Mouse (Mus musculus) thymus, postnatal 36 days (tissue): ENCODE measurements around the gene Ankrd11.

Experiments
- DNase-seq, 2 experiments: peaks; one replicate each; pipeline ENCODE4 v3.0.0; 2022; ENCODE audit warnings: mixed read lengths in 2 of 2

Ankrd11 gene

DNA sequence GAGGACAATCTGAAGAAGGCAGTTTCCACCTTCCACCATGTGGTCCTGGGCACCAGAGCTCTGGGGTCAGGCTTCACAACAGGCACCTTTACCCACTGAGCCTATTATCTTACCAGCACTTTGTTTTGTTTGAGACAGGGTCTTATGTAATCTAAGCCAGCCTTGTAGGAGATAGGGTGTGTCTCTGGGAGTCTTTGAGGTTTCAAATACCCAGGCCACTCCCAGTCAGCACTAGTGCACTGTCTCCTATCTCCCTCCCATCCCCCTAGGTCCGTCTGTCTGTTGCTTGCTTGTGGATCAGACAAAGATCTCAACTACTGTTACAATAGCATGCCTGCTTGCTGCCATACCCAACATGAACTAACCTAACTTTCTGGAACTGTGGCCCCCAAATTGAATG lies 81.1 kb downstream of the Ankrd11 start:
- DNase-seq = no peak

DNA sequence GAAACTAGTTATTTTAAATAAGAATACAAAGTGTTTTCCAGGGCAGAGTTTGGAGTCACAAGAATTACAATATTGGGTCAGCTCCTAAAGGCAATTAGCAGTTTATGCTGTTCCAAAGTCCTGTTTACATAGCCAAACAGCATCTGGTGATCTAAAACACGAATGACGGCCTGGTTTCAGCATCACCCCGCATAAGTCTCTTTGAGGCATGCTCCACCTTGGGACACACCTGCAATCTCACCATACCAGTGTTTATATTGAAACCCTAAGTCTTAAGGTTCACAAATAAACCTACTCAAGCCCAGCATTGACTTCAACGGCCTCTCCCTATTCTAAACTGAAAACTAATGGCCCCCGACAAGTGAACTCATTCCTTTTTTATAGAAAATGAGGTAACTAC lies 81.8 kb downstream of the Ankrd11 start:
- DNase-seq = no peak

DNA sequence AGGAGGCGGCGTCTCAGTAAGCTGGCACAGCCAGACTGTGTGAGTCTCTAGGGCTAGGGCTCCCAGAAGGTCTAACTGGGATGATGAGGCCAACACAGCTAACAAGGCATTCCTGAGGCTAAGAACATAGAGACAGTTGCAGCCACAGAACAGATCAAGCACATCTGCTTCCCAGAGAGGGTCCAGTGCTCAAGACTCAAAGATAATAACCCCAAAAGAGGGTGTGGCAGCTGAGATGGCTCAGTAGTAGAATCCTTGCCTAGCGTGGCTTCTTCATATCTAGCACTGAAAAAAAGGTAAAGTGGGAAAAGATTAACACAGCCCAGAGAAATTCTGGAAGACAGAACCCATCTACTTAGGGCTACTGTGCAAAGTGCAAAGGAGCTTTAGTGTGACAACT lies 86.1 kb downstream of the Ankrd11 start:
- no peak for DNase-seq

DNA sequence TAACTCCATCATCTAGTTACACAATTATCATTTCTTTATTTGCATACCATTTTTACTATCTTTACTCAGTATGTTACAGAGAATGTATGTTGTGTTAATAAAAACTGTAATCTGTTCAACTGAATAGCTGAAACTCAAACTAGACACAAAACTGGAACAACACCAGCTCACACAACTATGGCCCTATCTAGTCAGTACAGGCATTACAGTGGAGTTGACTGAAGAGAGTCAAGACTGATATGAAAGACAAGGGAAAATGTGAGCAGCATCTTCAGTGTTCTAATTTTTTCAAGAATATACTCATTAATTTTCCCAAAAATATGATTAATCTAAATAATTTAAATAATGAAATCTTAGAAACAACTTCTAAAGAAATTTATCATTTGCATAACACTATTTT lies 86.9 kb downstream of the Ankrd11 start:
- no peak for DNase-seq

DNA sequence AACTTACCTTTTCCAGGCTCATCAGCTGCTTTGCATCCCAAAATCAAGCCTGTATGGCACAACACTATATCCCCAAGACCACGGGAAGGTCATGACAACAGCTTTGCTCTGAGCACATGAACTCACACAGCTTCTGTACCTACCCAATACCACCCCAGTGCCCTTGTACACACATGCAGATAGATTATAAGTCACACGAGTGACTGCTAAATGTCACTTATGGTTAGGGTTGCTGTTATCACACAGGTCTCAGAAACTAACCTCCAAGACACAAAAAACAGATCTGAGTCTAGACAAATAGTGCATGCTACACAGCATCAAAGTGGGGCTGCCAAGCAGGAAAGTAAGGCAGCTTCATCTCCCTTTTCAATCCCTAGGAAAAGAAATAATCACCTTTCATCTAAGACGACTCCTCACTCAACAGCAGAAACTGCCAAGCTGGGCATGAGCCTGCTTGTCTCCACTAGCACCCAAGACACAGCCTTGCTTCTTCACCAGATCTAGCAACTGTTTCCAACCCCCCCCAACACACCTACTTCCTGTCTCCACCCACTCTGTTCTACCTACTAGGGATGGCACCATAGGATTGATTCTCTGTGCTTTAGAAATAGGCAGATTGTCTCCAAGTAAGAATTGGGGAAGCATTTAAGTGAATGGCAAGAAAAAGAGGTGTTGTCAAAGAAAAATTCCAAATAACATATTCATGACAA lies 87.8 kb downstream of the Ankrd11 start:
- DNase-seq = peak; percentile 33 to 41

DNA sequence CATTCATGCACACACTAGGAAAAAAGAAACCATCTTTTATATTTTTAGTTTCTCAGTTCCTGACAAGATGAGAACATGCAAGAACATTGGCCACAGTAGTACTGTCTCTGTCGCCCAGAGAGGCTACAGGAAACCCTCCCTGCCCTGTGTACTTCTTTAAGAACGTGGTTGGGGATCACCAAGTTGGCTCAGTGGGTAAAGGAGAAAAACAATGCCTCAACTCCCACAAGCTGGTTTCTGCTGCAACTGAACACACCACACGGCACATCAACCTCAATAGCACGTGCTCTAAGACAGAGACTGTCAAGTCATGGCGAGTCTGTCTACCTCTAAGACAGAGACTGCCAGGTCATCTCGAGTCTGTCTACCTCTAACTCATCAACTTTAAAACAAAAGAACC lies 89.0 kb downstream of the Ankrd11 start:
- peak in 1 of 2 experiments; percentile 20 for DNase-seq

DNA sequence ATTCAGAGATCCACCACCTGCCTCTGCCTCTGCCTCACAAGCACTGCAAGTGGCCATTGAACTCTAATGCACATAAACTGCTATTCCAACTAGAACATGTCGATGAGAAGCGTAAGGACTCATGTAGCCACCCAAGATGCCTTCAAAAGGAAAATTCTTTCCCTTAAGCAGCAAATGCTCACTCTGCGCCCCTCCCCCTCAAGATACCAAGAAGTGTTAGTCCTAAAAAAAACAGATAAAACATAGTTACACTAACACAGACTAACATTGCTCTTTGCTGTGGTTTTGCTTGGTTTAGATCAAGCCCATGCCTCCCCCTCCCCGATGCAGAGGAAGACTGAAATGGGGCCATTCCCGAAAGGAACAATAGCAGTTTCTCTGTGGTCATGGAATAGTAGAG lies 90.6 kb downstream of the Ankrd11 start:
- peak; percentile 39 to 44 for DNase-seq

DNA sequence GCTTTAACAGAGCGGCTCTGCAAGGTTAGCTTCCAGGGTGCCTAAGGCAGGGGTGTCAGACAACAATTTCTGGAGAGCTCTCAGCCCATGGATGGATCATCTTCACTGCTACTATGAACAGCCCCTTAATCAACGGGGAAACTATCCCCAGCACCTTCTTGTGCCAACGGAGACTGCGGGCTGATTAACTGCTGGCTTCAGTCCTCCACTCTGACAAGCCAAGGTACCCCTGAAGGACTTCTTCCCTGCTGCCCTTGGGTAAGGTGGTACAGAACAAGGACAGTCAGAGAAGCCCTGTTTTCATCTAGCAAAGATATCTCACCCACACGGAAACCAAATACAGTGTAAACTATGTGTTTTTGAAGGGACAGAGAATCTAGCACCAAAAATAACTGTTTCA lies 92.4 kb downstream of the Ankrd11 start:
- no peak for DNase-seq

DNA sequence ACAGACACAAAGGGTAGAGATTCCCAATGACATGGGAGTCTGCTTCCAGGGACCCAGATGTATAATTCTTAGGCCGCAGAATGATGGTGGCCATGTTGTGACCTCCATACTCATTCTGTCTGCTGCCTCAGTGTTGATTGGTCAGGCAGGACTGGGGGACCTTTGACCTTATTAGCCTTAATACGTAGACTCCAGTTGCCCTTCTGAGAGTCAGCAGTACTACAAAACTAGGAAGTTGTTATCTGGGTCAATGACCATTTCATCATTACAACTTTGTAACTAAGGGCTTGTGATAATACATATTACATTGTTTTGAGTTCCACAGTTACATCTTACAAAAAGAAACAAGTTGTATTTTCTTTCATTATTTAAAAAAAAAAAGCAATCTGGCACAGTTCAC lies 96.3 kb downstream of the Ankrd11 start:
- no peak for DNase-seq

DNA sequence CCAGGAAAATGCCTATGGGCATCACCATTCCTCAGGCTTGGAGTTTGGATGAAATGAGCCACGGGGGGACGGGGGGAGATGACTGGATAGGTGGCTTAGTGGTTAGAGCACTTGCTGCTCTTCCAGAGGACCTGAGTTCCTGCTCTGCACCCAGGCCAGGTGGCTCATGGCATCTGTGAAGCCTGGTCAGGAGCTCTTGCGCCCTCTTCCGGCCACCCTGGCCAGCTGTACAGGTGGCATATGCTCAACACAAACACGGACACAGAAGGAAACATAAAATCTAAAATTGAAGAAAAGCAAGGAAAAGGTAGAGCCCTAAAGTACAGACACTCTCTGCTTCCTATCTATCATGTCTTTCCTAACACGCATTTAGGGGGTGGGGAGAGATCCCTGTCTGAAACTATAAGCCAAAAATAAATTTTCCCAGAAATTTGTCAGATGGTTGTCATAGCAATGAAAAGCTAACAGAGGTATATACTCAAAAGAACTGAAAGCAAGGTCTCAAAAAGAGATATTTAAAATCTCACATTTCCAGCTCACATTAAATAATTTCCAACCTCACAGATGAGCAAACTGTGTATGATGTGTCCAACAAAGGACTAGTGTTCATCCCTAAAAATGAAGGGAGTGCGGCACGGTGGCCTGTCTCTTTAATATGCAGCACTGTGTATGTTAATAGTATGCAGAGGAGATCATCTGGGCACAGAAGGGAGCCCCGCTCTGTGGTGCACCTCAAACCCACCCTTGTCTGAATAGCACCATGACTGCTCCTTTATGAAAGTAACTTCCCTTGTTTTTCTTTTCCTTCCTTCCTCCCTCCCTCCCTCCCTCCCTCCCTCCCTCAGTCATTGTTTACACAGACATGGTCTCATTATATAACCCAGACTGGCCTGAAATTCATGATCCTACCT lies 99.0 kb downstream of the Ankrd11 start:
- DNase-seq = peak; percentile 39 to 56

DNA sequence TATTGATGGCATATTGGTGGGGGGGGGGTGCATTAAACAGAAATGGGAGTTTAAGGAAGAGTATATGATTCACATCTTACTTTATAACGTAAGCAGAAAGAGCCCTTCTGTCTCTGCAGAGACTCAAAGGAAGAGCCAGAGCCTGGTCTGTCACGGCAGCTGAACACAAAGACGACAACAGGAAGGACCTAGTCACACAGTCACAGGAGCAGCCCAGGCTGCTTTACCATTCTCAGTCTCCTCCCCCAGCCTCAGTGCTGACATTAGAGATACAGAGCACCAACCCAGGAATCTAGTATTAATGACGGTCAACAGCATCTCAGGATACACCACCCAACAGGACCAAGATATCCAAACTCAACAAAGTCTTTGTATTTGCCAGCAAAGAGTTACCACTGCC lies 103.5 kb downstream of the Ankrd11 start:
- peak; percentile 41 to 52 for DNase-seq

DNA sequence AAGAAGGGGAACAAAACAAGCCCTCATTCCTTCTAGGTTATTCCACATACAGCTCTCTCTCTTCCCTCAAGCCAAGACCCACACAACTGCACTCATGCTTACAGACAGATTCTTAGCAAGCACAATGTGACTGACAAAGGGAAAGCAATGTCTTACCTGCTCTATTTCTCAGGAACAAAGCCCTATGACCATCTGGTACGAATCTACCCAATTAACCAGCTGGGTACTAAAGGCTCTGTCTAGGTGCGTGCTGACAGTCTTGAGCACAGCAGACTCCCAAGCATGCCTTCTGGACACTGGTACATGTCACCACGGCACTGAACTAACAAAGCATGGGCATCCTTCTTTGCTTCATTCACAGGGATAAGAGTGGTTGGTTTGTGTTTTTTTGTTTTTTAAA lies 103.9 kb downstream of the Ankrd11 start:
- no peak for DNase-seq

DNA sequence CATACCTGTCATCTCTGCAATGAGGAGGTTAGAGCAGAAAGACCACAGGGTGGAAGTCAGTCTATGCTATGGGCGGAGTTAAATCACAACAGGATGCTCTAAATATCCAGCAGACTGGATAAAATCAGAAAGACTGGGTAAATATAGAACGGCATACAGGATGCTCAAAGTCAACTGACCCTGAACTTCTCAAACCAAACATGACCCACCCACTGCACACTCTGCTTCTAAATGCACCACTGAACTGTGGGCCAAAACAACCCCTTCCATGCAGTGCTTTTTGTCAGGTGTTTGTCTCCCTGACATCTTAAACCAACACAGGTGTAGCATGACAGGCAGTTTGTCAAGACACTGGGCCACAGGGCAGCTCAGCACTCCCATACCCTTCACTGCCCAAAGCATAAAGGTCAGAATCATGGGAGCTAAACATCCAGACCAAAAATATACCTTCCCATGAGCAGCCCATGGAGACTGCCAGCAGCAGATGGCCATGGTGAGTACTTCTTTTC lies 104.5 kb downstream of the Ankrd11 start:
- no peak for DNase-seq

DNA sequence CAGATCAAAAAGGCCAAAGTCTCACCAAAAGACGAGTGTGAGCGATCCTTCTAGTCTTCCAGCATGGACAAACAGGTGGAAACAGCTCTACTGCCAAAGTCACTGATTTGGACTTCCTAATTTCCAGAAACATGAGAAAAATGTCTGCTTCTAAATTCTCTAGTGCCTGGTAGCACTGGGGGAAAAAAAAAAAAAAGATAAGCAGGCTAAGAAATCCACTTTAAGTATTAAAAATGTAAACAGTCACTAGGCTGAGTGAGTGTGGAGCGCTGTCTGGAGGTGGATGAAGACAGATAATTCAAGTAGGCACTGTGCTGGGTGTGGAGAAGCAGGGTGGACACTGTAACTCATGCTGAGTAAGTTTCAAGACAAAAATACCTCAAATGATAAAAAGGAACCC lies 106.2 kb downstream of the Ankrd11 start:
- DNase-seq = no peak

DNA sequence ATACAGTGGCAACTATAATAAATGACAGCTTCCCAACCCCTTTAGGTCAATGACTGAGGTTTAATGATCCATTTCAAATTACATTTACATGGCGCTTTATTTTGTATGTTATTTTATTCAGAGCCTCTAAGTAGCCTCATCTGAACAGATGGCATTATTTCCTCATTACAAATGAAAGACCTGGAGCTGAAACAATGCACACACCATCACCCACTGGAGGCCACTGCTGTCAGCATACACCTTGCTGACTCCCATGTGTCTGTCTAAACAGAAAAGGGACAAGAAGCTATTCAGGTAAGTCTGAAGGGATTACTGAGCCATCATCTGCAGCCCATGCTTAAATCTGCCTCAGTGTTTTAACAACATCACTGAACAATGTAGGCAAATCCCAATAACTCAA lies 107.0 kb downstream of the Ankrd11 start:
- DNase-seq = no peak

DNA sequence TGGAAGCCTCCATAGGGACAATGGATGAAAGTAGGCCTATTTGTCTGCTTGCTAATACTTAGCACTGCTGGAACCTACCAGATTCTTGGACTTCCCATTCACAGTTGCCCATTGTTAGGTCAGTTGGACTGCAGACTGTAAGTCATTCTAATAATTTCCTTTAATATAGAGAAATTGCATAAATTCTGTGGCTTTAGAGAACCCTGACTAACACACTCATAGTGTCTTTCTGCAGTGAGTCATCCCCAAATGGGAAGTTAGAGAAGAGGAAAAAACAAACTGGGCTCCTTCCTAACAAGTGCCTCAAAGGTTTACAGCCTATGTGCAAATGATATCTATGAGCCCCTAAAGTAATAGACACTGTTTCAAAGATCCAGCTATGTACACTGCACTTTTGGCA lies 108.1 kb downstream of the Ankrd11 start:
- DNase-seq = no peak

DNA sequence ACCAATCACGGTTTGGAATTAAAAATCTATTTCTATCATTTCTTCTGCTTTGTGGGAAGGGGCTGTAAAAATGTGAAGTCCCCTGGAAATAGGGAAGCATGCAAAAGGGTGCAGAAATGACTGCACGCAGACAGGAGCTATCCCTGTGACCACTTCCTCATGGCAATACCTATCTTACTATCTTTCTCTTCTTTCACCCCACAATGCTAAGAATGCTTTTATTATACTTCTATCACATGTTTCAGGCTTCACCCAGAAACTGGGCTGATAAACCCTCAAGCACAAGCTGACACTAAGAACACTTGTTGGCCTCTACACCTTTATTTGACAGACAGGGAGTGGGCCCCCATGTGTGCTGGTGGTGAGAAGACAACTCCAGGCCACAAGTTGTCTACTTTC lies 109.5 kb downstream of the Ankrd11 start:
- DNase-seq = no peak

DNA sequence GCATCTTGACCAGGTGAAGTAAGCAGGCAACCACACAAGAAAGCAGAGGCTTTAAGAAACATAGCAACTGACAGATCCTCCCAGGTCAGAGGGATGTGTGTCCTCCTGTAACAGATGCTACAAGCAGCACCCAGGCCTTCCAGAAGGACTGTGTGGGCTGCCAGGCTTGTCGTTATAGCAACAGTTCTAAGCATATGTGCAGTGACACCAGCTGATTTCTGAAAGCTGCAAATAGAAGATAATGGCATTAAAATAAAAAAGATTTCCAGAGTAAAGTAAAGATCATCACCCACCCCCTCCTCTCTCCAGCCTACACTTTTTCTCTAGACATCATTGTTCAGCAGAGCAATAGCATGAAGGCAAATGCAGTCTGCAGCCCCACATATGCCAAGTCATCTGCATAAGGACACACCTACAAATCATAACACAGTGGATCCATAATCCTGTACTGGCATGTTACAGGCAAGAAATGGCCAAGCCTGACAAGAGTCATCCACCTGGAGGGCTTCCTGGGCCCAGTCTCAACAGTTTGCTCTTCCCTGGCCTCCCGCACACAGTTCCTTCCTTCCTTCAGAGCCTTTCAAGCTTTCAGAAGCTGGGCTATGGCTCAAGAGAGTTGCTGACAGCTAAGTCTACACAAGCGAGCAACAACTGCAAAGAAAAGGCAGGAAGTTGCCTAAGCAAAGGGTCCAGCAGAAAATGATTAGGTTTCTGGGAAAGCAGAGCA lies 110.1 kb downstream of the Ankrd11 start:
- no peak for DNase-seq

DNA sequence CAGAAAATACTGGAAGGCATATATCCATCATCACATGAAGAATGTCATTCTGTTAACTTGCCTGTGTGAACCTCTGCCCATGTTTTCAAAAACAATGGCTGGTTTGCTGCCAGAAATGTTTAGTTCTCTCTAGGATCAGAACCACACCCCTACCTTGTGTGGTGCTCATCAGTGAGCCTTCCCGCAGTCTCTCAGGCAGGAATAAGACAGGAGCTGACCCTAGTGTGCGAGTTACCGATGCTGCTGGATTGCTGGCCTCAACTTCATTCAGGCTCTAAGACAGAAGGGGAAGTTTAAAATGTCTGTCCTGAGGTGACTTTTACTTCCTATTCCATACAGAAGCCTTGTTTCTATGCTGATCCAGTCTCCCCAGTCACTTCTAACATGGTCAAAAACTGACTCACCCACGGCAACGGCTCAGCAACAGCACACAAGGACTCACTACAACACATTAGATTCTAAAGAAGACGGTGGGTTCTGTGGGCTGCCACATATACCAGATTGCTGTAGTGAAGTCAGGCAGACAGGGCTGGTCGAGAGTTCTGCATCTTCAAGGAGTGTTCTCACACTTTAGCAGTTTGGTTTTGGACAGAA lies 113.3 kb downstream of the Ankrd11 start:
- no peak for DNase-seq

DNA sequence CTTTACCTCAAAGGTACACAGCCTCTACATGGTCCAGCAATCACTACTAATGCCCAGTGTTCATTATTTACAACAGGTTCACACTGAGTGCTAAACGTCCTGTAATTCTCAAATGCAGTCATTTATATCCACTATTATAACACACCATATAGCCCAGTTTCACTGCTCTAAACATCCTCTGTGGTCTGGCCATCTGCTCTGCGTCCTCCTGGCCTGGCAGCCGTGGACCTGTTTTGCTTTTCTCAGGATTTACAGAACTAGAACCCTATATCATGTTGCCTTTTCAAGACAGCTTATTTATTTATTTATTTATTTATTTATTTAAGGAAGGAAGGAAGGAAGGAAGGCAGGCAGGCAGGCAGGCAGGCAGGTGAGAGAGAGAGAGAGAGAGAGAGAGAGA lies 114.2 kb downstream of the Ankrd11 start:
- DNase-seq = no peak

DNA sequence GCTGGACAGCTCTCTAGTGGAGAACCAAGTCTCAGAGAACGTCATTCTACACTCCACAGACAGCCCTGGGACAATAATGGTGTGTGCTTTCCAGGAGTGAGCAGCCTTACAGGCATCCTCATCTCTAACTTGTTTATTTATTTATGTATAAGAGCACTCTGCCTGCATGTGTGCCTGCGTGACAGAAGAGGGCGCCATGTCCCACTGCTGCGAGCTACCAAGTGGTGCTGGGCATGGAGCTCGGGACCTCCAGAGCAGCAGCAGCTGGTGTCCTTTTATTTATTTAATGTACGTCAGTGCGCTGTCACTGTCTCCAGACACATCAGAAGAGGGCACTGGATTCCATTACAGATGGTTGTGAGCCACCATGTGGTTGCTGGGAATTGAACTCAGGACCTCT lies 115.3 kb downstream of the Ankrd11 start:
- peak; percentile 38 to 40 for DNase-seq

DNA sequence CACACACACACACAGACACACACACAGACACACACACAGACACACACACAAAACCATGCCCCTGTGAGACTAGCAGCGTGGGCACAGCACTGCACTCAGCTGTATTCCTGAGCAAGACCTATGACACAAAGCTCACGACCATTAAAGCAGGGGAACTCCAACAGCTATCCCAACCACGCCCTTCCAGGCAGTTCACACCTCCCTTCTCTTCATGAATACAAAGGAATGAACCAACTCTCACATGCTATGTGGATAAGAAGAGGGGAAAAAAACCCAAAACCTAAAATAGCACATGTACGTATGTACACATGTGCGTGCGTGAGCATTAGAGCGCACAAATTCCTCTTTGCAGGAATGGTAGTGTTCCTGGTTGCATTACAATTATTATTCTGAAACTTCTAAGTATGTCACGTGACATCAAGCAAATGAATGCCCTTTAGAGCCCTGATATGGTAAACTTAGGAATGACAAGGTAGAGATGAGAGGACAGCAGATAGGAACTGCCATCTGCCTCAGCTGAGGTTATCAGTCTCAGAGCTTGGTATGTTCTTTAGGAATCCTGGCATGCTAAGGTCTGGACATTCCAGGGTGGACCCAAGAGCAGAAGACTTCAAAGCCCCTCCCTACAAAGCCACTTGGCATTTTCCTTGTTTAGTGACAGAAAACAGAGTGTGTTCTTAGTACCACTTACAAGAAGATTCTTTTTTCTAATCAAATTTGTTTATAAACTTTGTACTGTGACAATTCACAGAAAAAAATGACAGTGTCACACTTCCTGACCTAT lies 115.9 kb downstream of the Ankrd11 start:
- no peak for DNase-seq
